Mouse (Mus musculus): ENCODE measurements around the gene Atp2b4. TPM values are rescaled to one million over a fixed set of nuclear protein-coding genes. Genes with fewer than 3 reads are reported as not detected.

Gene Atp2b4
- total and polyA plus RNA-seq, 3 experiments, result 6.6 to 22.3 (median 21.3) TPM

DNA sequence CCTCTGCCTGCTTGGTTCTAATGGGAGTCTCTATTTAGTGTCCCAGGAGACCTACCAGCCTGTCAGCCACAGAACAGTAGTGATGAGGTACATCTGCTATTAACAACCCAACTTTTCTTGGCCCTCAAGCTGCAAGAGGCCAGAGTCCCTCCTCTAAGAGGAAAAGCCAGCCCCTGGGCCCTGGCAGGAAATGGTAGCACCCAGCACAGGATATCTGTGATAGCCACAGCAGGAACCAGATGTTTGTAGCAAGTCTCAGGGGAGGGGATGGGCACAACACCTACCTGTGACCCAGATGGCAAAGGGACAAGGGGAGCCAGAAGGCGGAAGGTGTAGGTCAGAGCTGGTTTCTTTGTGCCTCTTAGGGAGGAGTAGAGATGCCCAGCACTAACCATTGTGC lies 106.0 kb downstream of the Atp2b4 start:
- H3K4me1 ChIP-seq (ENCODE audit: control insufficient read depth, insufficient read depth, low read length), result peaks cover 12% of the 10 kb centered on the region
- 55% methylated on average over 1 of the region's 1 CpGs for WGBS
- DNase-seq, result peak in 1 of 2 experiments; percentile 56
- H3K36me3 ChIP-seq (ENCODE audit: control insufficient read depth, insufficient read depth, low read length), result no peaks in the 10 kb centered on the region
- H3K9ac ChIP-seq (ENCODE audit: low read depth, low read length), result no peak overlapping the region
- H3K79me2 ChIP-seq (replicated peaks; ENCODE audit: control insufficient read depth, insufficient read depth, low read length), result no peaks in the 10 kb centered on the region
- H3K4me3 ChIP-seq, result no peak overlapping the region
- H3K27me3 ChIP-seq (ENCODE audit: control insufficient read depth, insufficient read depth, low read length), result no peaks in the 10 kb centered on the region
- no peak overlapping the region for H3K27ac ChIP-seq
- intact Hi-C loops (cut with DNase I), result no loop called here
- no peak for TF ChIP-seq EP300 (IDR thresholded peaks at IDR 0.05; ENCODE audit: insufficient read depth, low read depth, low read length)
- no peak for TF ChIP-seq CTCF (IDR thresholded peaks at IDR 0.05)
- no peak for TF ChIP-seq POLR2A (IDR thresholded peaks at IDR 0.05; ENCODE audit: insufficient read depth, low read depth, low read length)

- Histone ChIP-seq H3K27ac (no peak overlapping the region), H3K4me1 (ENCODE audit: control insufficient read depth, insufficient read depth, low read length) (peaks cover 12% of the 10 kb centered on the region), H3K4me3 (no peak overlapping the region), H3K27me3 (ENCODE audit: control insufficient read depth, insufficient read depth, low read length) (no peaks in the 10 kb centered on the region), H3K9ac (ENCODE audit: low read depth, low read length) (no peak overlapping the region), H3K36me3 (ENCODE audit: control insufficient read depth, insufficient read depth, low read length) (no peaks in the 10 kb centered on the region), H3K79me2 (replicated peaks; ENCODE audit: control insufficient read depth, insufficient read depth, low read length) (no peaks in the 10 kb centered on the region)
- intact Hi-C loops (cut with DNase I), result no loop called here
- WGBS, result 47% methylated on average over 1 of the region's 1 CpGs
- TF ChIP-seq POLR2A (IDR thresholded peaks at IDR 0.05; ENCODE audit: insufficient read depth, low read depth, low read length) (no peak), CTCF (IDR thresholded peaks at IDR 0.05) (no peak), EP300 (IDR thresholded peaks at IDR 0.05; ENCODE audit: insufficient read depth, low read depth, low read length) (no peak)
- no peak for DNase-seq
Measured at GRCm38 (mm10) chr1:133694301-133694700, 106.5 kb downstream of the Atp2b4 start.

DNA sequence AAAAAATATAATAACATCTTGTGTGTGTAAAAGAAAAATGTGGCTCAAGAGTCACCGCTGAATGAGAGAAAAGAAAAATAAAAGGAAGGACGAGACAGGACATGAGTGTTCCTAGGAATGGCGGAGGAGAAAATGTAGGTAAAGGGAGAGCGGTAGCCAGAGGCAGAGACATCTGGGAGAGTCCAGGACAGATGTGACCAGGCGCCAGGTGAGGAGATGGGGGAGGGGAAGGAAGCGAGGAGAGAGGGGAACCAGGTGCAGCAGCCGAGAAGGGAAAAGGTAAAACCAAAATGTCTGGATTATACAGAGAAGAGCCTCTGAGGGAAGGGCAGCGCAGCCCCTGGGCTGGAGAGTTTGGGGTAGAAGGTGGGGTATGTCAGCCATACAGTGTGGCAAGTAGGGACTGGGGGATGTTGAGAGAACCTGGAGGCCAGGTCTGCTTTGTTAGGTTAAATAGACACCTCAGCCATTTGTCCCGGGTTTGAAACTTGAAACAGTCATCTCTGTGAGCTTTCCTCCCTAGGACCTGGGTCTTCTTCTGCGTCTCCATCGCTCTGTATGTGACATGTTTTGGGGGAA lies 107.2 kb downstream of the Atp2b4 start:
- TF ChIP-seq EP300 (IDR thresholded peaks at IDR 0.05; ENCODE audit: insufficient read depth, low read depth, low read length), result no peak
- no peak for TF ChIP-seq CTCF (IDR thresholded peaks at IDR 0.05)
- peaks cover 12% of the 10 kb centered on the region for H3K4me1 ChIP-seq (ENCODE audit: control insufficient read depth, insufficient read depth, low read length)
- no peaks in the 10 kb centered on the region for H3K79me2 ChIP-seq (replicated peaks; ENCODE audit: control insufficient read depth, insufficient read depth, low read length)
- DNase-seq, result no peak
- H3K27me3 ChIP-seq (ENCODE audit: control insufficient read depth, insufficient read depth, low read length), result no peaks in the 10 kb centered on the region
- H3K4me3 ChIP-seq, result no peak overlapping the region
- no peak overlapping the region for H3K27ac ChIP-seq
- 85% methylated on average over 11 of the region's 11 CpGs for WGBS
- H3K36me3 ChIP-seq (ENCODE audit: control insufficient read depth, insufficient read depth, low read length), result no peaks in the 10 kb centered on the region
- H3K9ac ChIP-seq (ENCODE audit: low read depth, low read length), result no peak overlapping the region
- intact Hi-C loops (cut with DNase I), result no loop called here

GRCm38 (mm10) chr1:133692195-133692594 lies 108.6 kb downstream of the Atp2b4 start:
- Histone ChIP-seq H3K79me2 (replicated peaks; ENCODE audit: control insufficient read depth, insufficient read depth, low read length) (no peaks in the 10 kb centered on the region), H3K27ac (no peak overlapping the region), H3K4me1 (ENCODE audit: control insufficient read depth, insufficient read depth, low read length) (peaks cover 12% of the 10 kb centered on the region), H3K27me3 (ENCODE audit: control insufficient read depth, insufficient read depth, low read length) (no peaks in the 10 kb centered on the region), H3K36me3 (ENCODE audit: control insufficient read depth, insufficient read depth, low read length) (no peaks in the 10 kb centered on the region), H3K4me3 (no peak overlapping the region), H3K9ac (ENCODE audit: low read depth, low read length) (no peak overlapping the region)
- intact Hi-C loops (cut with DNase I), result no loop called here
- DNase-seq, result no peak
- WGBS, result 58% methylated on average over 4 of the region's 4 CpGs
- TF ChIP-seq POLR2A (IDR thresholded peaks at IDR 0.05; ENCODE audit: insufficient read depth, low read depth, low read length), result no peak
- no peak for TF ChIP-seq CTCF (IDR thresholded peaks at IDR 0.05)
- no peak for TF ChIP-seq EP300 (IDR thresholded peaks at IDR 0.05; ENCODE audit: insufficient read depth, low read depth, low read length)

GRCm38 (mm10) chr1:133691046-133691445 lies 109.8 kb downstream of the Atp2b4 start:
- TF ChIP-seq CTCF (IDR thresholded peaks at IDR 0.05) (no peak), POLR2A (IDR thresholded peaks at IDR 0.05; ENCODE audit: insufficient read depth, low read depth, low read length) (no peak), EP300 (IDR thresholded peaks at IDR 0.05; ENCODE audit: insufficient read depth, low read depth, low read length) (no peak)
- intact Hi-C loops (cut with DNase I), result no loop called here
- no peak overlapping the region for H3K9ac ChIP-seq (ENCODE audit: low read depth, low read length)
- DNase-seq, result no peak
- H3K27ac ChIP-seq, result no peak overlapping the region
- H3K36me3 ChIP-seq (ENCODE audit: control insufficient read depth, insufficient read depth, low read length), result no peaks in the 10 kb centered on the region
- H3K79me2 ChIP-seq (replicated peaks; ENCODE audit: control insufficient read depth, insufficient read depth, low read length), result no peaks in the 10 kb centered on the region
- no peak overlapping the region for H3K4me3 ChIP-seq
- H3K4me1 ChIP-seq (ENCODE audit: control insufficient read depth, insufficient read depth, low read length), result peaks cover 13% of the 10 kb centered on the region
- 91% methylated on average over 6 of the region's 6 CpGs for WGBS
- no peaks in the 10 kb centered on the region for H3K27me3 ChIP-seq (ENCODE audit: control insufficient read depth, insufficient read depth, low read length)

DNA sequence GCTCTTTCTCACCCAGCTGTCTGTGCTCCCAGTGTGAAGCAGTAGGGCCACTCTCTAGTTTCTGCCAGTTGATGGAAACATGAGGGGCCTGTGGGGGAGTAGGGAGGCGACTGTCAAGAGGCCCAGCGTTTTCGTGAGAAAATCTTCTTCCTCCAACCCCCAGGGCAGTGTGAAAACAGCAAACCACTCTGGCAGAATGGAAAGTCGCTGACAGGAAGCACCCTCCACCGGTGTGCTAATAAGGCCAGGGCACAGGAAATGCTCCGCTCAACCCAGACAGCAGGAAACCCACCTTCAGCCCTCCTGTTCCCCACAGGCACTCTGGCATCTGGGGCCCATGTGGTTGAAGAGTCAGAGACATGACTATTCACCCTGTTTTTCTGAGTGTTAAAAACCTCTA lies 110.9 kb downstream of the Atp2b4 start, which contains the start of gene Lax1:
Gene Lax1 (minus strand): TSS at position 212 of the 400 bp plus-strand sequence.
- peaks cover 8% of the 10 kb centered on the region for H3K4me1 ChIP-seq (ENCODE audit: control insufficient read depth, insufficient read depth, low read length)
- whole genome bisulfite sequencing, result 27% methylated on average over 6 of the region's 6 CpGs
- intact Hi-C loops (cut with DNase I), result no loop called here
- no peaks in the 10 kb centered on the region for H3K27me3 ChIP-seq (ENCODE audit: control insufficient read depth, insufficient read depth, low read length)
- H3K79me2 ChIP-seq (replicated peaks; ENCODE audit: control insufficient read depth, insufficient read depth, low read length), result no peaks in the 10 kb centered on the region
- TF ChIP-seq CTCF (IDR thresholded peaks at IDR 0.05) (no peak), POLR2A (IDR thresholded peaks at IDR 0.05; ENCODE audit: insufficient read depth, low read depth, low read length) (no peak)
- no peak within 1 kb of the TSS for H3K4me3 ChIP-seq
- no peak within 1 kb of the TSS for H3K9ac ChIP-seq (ENCODE audit: low read depth, low read length)
- DNase-seq, result peak in 1 of 2 experiments; percentile 40
- peaks cover 2% of the 10 kb centered on the region; the same call in 1 of the 2 replicates for H3K36me3 ChIP-seq (ENCODE audit: control insufficient read depth, insufficient read depth, low read length)
- H3K27ac ChIP-seq, result no peak within 1 kb of the TSS
